Mouse (Mus musculus): Measurements from ENCODE around the gene Gsdmc4. TPM values are rescaled to one million over a fixed set of nuclear protein-coding genes. Genes with fewer than 3 reads are reported as not detected.

The Gsdmc4 gene
- total RNA-seq, 2 experiments from 2014 or later = not detected

Other genes starting within 250 kb of the Gsdmc4 start
- not detected for gene Gsdmc2, start 67.1 kb downstream of the Gsdmc4 start, total RNA-seq (2021)
- gene Gsdmc3, start 33.7 kb downstream of the Gsdmc4 start, total RNA-seq (2021) = not detected
- 10 to 100 TPM; 22.7 to 25.2 TPM for gene Fam49b, start 148.2 kb upstream of the Gsdmc4 start, total RNA-seq (2021)

Measured in heart, postnatal 25 days (tissue).